Mouse (Mus musculus) heart, adult 2 months (tissue): ENCODE data around the gene Rnf39. TPM values are rescaled to one million over a fixed set of nuclear protein-coding genes. Genes with fewer than 3 reads are reported as not detected.

Experiments used
- DNase-seq, 2 experiments: peaks; one replicate each; pipeline ENCODE4 v3.0.0; 2021
- H3K27ac ChIP-seq: fragments of 200-600 bp; 2 replicates; pipeline ENCODE4 v1.8.1; 2022
- H3K27me3 ChIP-seq: fragments of 200-500 bp; 2 replicates; pipeline ENCODE4 v1.6.1; 2012; ENCODE audit warnings: mild to moderate bottlenecking, low read length, inconsistent platforms, mixed read lengths; ENCODE audit not compliant: control insufficient read depth, insufficient read depth
- H3K36me3 ChIP-seq: fragments of 200-500 bp; 2 replicates; pipeline ENCODE4 v1.6.1; 2012; ENCODE audit warnings: low read length, inconsistent platforms; ENCODE audit not compliant: control insufficient read depth, insufficient read depth
- H3K4me1 ChIP-seq: fragments of 200-500 bp; 2 replicates; pipeline ENCODE4 v1.6.1; 2011; ENCODE audit warnings: low read length; ENCODE audit not compliant: control insufficient read depth, insufficient read depth
- H3K4me3 ChIP-seq: fragments of 200-600 bp; 2 replicates; pipeline ENCODE4 v1.8.1; 2022
- H3K79me2 ChIP-seq: fragments of 200-500 bp; replicated peaks from 2 replicates; pipeline ENCODE4 v1.6.1; 2012; ENCODE audit warnings: mild to moderate bottlenecking, inconsistent platforms, low read length, moderate library complexity, mixed read lengths; ENCODE audit not compliant: control insufficient read depth, insufficient read depth
- H3K9ac ChIP-seq: fragments of 200-500 bp; 2 replicates; pipeline ENCODE4 v1.6.1; 2012; ENCODE audit warnings: low read depth, mild to moderate bottlenecking, control low read depth, inconsistent platforms, low read length, mixed read lengths
- CTCF ChIP-seq: fragments of 200-600 bp; IDR thresholded peaks from 2 replicates; pipeline ENCODE4 v1.8.1; 2022; ENCODE audit warnings: antibody characterized with exemption, mild to moderate bottlenecking, moderate library complexity
- EP300 ChIP-seq: fragments of 200-500 bp; IDR thresholded peaks from 2 replicates; pipeline ENCODE4 v1.6.1; 2011; ENCODE audit warnings: low read depth, low read length, control low read depth; ENCODE audit not compliant: insufficient read depth
- POLR2A ChIP-seq: fragments of 200-500 bp; IDR thresholded peaks from 2 replicates; pipeline ENCODE4 v1.6.1; 2011; ENCODE audit warnings: mild to moderate bottlenecking, low read depth, low read length, control low read depth; ENCODE audit not compliant: insufficient read depth
- WGBS: fragments of 180-500 bp; shearing (Covaris S2); methylation state at CpG from one replicate; pipeline ENCODE4 v1.1.7; 2018; 5-methylcytosine and 5-hydroxymethylcytosine counted together
- intact Hi-C: fragments of 180-260 bp; cut with DNase I; formaldehyde crosslinking; loops from one replicate; pipeline ENCODE4 v1.15.1; 2025
- polyA plus RNA-seq: library from polyadenylated mRNA; depleted of rRNA; stranded (reverse); fragments of >200 nt; gene quantifications from 2 replicates; pipeline ENCODE4 v1.2.3, GENCODE M21; 2012
- total RNA-seq, 2 experiments: library from RNA; stranded (reverse); gene quantifications; 2 replicates each; pipeline ENCODE4 v1.2.3; 2021

Rnf39 gene
- total and polyA plus RNA-seq, 3 experiments: 0.77 to 1.00 (median 0.81) TPM

- TF ChIP-seq CTCF (no peak), POLR2A (no peak), EP300 (no peak)
- Histone ChIP-seq H3K4me1 (peaks cover 5% of the 10 kb centered on the region), H3K9ac (no peak overlapping the region), H3K4me3 (no peak overlapping the region; the same call in 1 of the 2 replicates), H3K27ac (no peak overlapping the region; the same call in 1 of the 2 replicates), H3K36me3 (no peaks in the 10 kb centered on the region), H3K27me3 (no peaks in the 10 kb centered on the region), H3K79me2 (no peaks in the 10 kb centered on the region)
- intact Hi-C loops: no loop called here
- no peak for DNase-seq
- WGBS: 31% methylated on average over 5 of the region's 5 CpGs
Measured at GRCm38 (mm10) chr17:36943691-36944090, 973 bp downstream of the Rnf39 start.

GRCm38 (mm10) chr17:36944121-36944775, 1.5 kb downstream of the Rnf39 start:
- 45% methylated on average over 9 of the region's 9 CpGs for WGBS
- Histone ChIP-seq H3K4me3 (no peak overlapping the region), H3K9ac (no peak overlapping the region), H3K27me3 (no peaks in the 10 kb centered on the region), H3K4me1 (peaks cover 5% of the 10 kb centered on the region), H3K36me3 (no peaks in the 10 kb centered on the region), H3K27ac (no peak overlapping the region), H3K79me2 (no peaks in the 10 kb centered on the region)
- intact Hi-C loops: no loop called here
- no peak for DNase-seq
- no peak for TF ChIP-seq EP300
- peak; percentile 50 for TF ChIP-seq CTCF

- no peaks in the 10 kb centered on the region for H3K79me2 ChIP-seq
- H3K27me3 ChIP-seq: no peaks in the 10 kb centered on the region
- H3K27ac ChIP-seq: peak overlapping the region; percentile 72
- H3K4me3 ChIP-seq: peak overlapping the region; percentile 78
- peaks cover 2% of the 10 kb centered on the region; the same call in 1 of the 2 replicates for H3K36me3 ChIP-seq
- peaks cover 5% of the 10 kb centered on the region for H3K4me1 ChIP-seq
- WGBS: 1% methylated on average over 62 of the region's 62 CpGs
- TF ChIP-seq CTCF (peak; percentile 64), POLR2A (no peak; the same call in 1 of the 2 replicates)
- peak; percentile 67 to 79 for DNase-seq
- intact Hi-C loops: no loop called here
- peak overlapping the region; percentile 74 for H3K9ac ChIP-seq
Measured at GRCm38 (mm10) chr17:36947051-36947819, 4.5 kb downstream of the Rnf39 start.

- intact Hi-C loops: no loop called here
- Histone ChIP-seq H3K4me3 (no peak overlapping the region), H3K27me3 (no peaks in the 10 kb centered on the region), H3K36me3 (peaks cover 2% of the 10 kb centered on the region; the same call in 1 of the 2 replicates), H3K27ac (peak overlapping the region; percentile 72; the same call in 1 of the 2 replicates), H3K79me2 (no peaks in the 10 kb centered on the region), H3K4me1 (peaks cover 2% of the 10 kb centered on the region), H3K9ac (no peak overlapping the region)
- 77% methylated on average over 1 of the region's 1 CpGs for WGBS
- no peak for DNase-seq
- TF ChIP-seq POLR2A (0 out of 2 replicates have a peak, but pooled peaks have one; percentile 7), CTCF (no peak), EP300 (no peak)
Measured at GRCm38 (mm10) chr17:36948286-36948685, 5.6 kb downstream of the Rnf39 start.

GRCm38 (mm10) chr17:36949265-36949664, 6.5 kb downstream of the Rnf39 start:
- Histone ChIP-seq H3K4me3 (no peak overlapping the region), H3K79me2 (no peaks in the 10 kb centered on the region), H3K4me1 (peaks cover 2% of the 10 kb centered on the region), H3K9ac (no peak overlapping the region), H3K36me3 (peaks cover 2% of the 10 kb centered on the region; the same call in 1 of the 2 replicates), H3K27ac (no peak overlapping the region), H3K27me3 (no peaks in the 10 kb centered on the region)
- WGBS: 85% methylated on average over 8 of the region's 8 CpGs
- no peak for TF ChIP-seq POLR2A
- TF ChIP-seq CTCF: no peak
- TF ChIP-seq EP300: no peak
- no peak for DNase-seq
- intact Hi-C loops: no loop called here
